In the genomic region with DNA sequence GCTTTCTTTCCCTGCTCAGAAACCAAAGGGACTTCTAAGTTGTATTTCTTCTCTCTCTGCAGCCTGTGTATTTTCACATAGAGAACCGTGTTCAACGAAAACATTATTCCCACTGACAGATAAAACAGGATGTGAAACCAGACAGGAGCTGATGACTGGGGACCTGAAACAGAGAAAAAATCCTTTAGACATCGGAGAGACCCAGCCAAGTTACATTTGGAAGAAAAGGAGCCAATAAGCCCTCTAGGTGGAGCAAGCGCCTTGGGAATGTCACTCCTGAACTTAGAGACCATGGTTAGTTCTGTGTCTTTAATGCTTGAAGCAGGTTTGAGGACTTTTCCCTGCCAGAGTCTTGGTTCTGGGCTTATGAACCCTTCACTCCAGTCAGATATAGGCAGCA, we compare ENCODE assay signal across 8 mouse cellular contexts. TPM values are rescaled to one million over a fixed set of nuclear protein-coding genes. Genes with fewer than 3 reads are reported as not detected.
DNase-seq lines count a peak whose midpoint lies in the region; ATAC-seq and TF ChIP-seq lines count a peak whose summit lies in the region.
"Had no signal": no experiment of that assay in that cellular context is flagged by ENCODE, and none has a peak within 500 bp of the region (broad histone marks: within the 10 kb centered on the region; RNA-seq: fewer than 3 reads in every experiment).

No protein-coding gene starts in this region.

- no peak for DNase-seq in liver, embryonic 11.5 days (ENCODE audit: low spot score)
- no peak for DNase-seq in liver
- peak; percentile 71 for DNase-seq in brain, adult 2 months (ENCODE audit: low read depth, low spot score)
- DNase-seq in lung, postnatal 0 days (ENCODE audit: low spot score) = peak; percentile 64
- DNase-seq in ovary, postnatal 36 days (ENCODE audit: low spot score) = no peak
- DNase-seq in frontal cortex, postnatal 25 days (ENCODE audit: low spot score in 2 of 2) = no peak

- no peak overlapping the region for H3K4me3 ChIP-seq in liver, embryonic 11.5 days (ENCODE audit: low read depth, low read length)
- H3K4me3 ChIP-seq in heart, embryonic 15.5 days = peak overlapping the region; percentile 8; the same call in 1 of the 2 replicates
- no peak overlapping the region for H3K4me3 ChIP-seq in lung, postnatal 0 days (ENCODE audit: low read depth, low read length)
- H3K4me3 ChIP-seq: midbrain, embryonic 12.5 days had no signal

- no peak overlapping the region for H3K9ac ChIP-seq in liver, embryonic 11.5 days (ENCODE audit: low read depth, low read length)
- H3K9ac ChIP-seq in heart, embryonic 15.5 days = no peak overlapping the region
- no peak overlapping the region for H3K9ac ChIP-seq in lung, postnatal 0 days (replicated peaks; ENCODE audit: low read depth)
- H3K9ac ChIP-seq: midbrain, embryonic 12.5 days had no signal

- H3K4me2 ChIP-seq in liver, embryonic 11.5 days = peak overlapping the region; percentile 35
- H3K4me2 ChIP-seq in heart, embryonic 15.5 days = peak overlapping the region; percentile 39
- no peak overlapping the region for H3K4me2 ChIP-seq in lung, postnatal 0 days (replicated peaks; ENCODE audit: low read depth, low read length)
- H3K4me2 ChIP-seq: midbrain, embryonic 12.5 days had no signal

- WGBS in liver, embryonic 11.5 days = 19% methylated on average over 4 of the region's 4 CpGs
- 13% methylated on average over 4 of the region's 4 CpGs for WGBS in heart, embryonic 15.5 days
- 16% methylated on average over 4 of the region's 4 CpGs for WGBS in lung, postnatal 0 days

- no peak for TF ChIP-seq EP300 in lung, postnatal 0 days (IDR thresholded peaks at IDR 0.05)

- peaks cover 6% of the 10 kb centered on the region for H3K4me1 ChIP-seq in liver, embryonic 11.5 days (replicated peaks; ENCODE audit: control insufficient read depth, insufficient read depth, low read length)
- peaks cover 8% of the 10 kb centered on the region; the same call in 1 of the 2 replicates for H3K4me1 ChIP-seq in heart, embryonic 15.5 days (replicated peaks)
- H3K4me1 ChIP-seq in lung, postnatal 0 days (ENCODE audit: insufficient read depth, low read depth, low read length) = no peaks in the 10 kb centered on the region

- no peaks in the 10 kb centered on the region for H3K27me3 ChIP-seq in liver, embryonic 11.5 days (replicated peaks; ENCODE audit: control insufficient read depth, insufficient read depth, low read length)
- H3K27me3 ChIP-seq in heart, embryonic 15.5 days = peaks cover 19% of the 10 kb centered on the region
- H3K27me3 ChIP-seq in lung, postnatal 0 days (replicated peaks; ENCODE audit: insufficient read depth, low read length) = no peaks in the 10 kb centered on the region

- ATAC-seq in liver, embryonic 11.5 days (replicated peaks; ENCODE audit: low FRiP score) = no peak
- ATAC-seq in heart, embryonic 15.5 days (replicated peaks; ENCODE audit: insufficient number of reproducible peaks, insufficient read depth, low FRiP score, low read depth) = no peak
- no peak for ATAC-seq in lung, postnatal 0 days

- TF ChIP-seq CTCF in lung, postnatal 0 days (IDR thresholded peaks at IDR 0.05) = peak; percentile 65

- H3K27ac ChIP-seq in liver, embryonic 11.5 days (ENCODE audit: low read depth, low read length) = no peak overlapping the region
- no peak overlapping the region for H3K27ac ChIP-seq in heart, embryonic 15.5 days
- no peak overlapping the region for H3K27ac ChIP-seq in lung, postnatal 0 days (ENCODE audit: low read length)
- H3K27ac ChIP-seq: midbrain, embryonic 12.5 days had no signal

- no peaks in the 10 kb centered on the region for H3K9me3 ChIP-seq in liver, embryonic 11.5 days (ENCODE audit: control insufficient read depth, low read length)
- no peaks in the 10 kb centered on the region for H3K9me3 ChIP-seq in heart, embryonic 15.5 days (replicated peaks)
- no peaks in the 10 kb centered on the region for H3K9me3 ChIP-seq in lung, postnatal 0 days (ENCODE audit: low read length)
- H3K9me3 ChIP-seq: midbrain, embryonic 12.5 days had no signal

- no peaks in the 10 kb centered on the region for H3K36me3 ChIP-seq in liver, embryonic 11.5 days (ENCODE audit: control insufficient read depth, insufficient read depth, low read length)
- no peaks in the 10 kb centered on the region for H3K36me3 ChIP-seq in heart, embryonic 15.5 days
- H3K36me3 ChIP-seq in lung, postnatal 0 days (ENCODE audit: insufficient read depth, low read length) = no peaks in the 10 kb centered on the region
- H3K36me3 ChIP-seq: midbrain, embryonic 12.5 days had no signal

RNA-seq across cellular contexts. Expression of a gene that starts 9.3 kb away (rescaled TPM):
- 4.1 TPM in 2 replicates for polyA plus RNA-seq in liver, embryonic 11.5 days (2014; fragmentation: Nextera tagmentation; extraction: Ambion mirVana)
- polyA plus RNA-seq in heart, embryonic 15.5 days (2015; fragmentation: Nextera tagmentation; extraction: Ambion mirVana) = 1.1 and 3.2 TPM in 2 replicates
- 4.7 and 5.3 TPM in 2 replicates for polyA plus RNA-seq in lung, postnatal 0 days (2015; fragmentation: Nextera tagmentation; extraction: Ambion mirVana)

RNA-seq across cellular contexts. Expression of a gene that starts 14.9 kb away (rescaled TPM):
- polyA plus RNA-seq in liver, embryonic 11.5 days (2014; fragmentation: Nextera tagmentation; extraction: Ambion mirVana) = 15.1 and 18.9 TPM in 2 replicates
- polyA plus RNA-seq in heart, embryonic 15.5 days (2015; fragmentation: Nextera tagmentation; extraction: Ambion mirVana) = 3.6 and 4.8 TPM in 2 replicates
- polyA plus RNA-seq in lung, postnatal 0 days (2015; fragmentation: Nextera tagmentation; extraction: Ambion mirVana) = 0.48 and 2.9 TPM in 2 replicates

RNA-seq across cellular contexts. Expression of a gene that starts 16.0 kb away (rescaled TPM):
- polyA plus RNA-seq in liver, embryonic 11.5 days (2014; fragmentation: Nextera tagmentation; extraction: Ambion mirVana) = 45.6 and 60.2 TPM in 2 replicates
- polyA plus RNA-seq in heart, embryonic 15.5 days (2015; fragmentation: Nextera tagmentation; extraction: Ambion mirVana) = 26.2 and 31.1 TPM in 2 replicates
- polyA plus RNA-seq in lung, postnatal 0 days (2015; fragmentation: Nextera tagmentation; extraction: Ambion mirVana) = 12.5 and 12.9 TPM in 2 replicates

RNA-seq across cellular contexts. Expression of a gene that starts 21.3 kb away (rescaled TPM):
- polyA plus RNA-seq in liver, embryonic 11.5 days (2014; fragmentation: Nextera tagmentation; extraction: Ambion mirVana) = 3.5 and 5.0 TPM in 2 replicates
- polyA plus RNA-seq in heart, embryonic 15.5 days (2015; fragmentation: Nextera tagmentation; extraction: Ambion mirVana) = 2.9 and 3.9 TPM in 2 replicates
- 9.7 and 9.8 TPM in 2 replicates for polyA plus RNA-seq in lung, postnatal 0 days (2015; fragmentation: Nextera tagmentation; extraction: Ambion mirVana)

RNA-seq across cellular contexts. Expression of a gene that starts 38.0 kb away (rescaled TPM):
- 0.93 and 1.5 TPM in 2 replicates for polyA plus RNA-seq in liver, embryonic 11.5 days (2014; fragmentation: Nextera tagmentation; extraction: Ambion mirVana)
- 0.72 and 1.0 TPM in 2 replicates for polyA plus RNA-seq in heart, embryonic 15.5 days (2015; fragmentation: Nextera tagmentation; extraction: Ambion mirVana)
- polyA plus RNA-seq in lung, postnatal 0 days (2015; fragmentation: Nextera tagmentation; extraction: Ambion mirVana) = 0.77 TPM in 1 of 2 replicates, not detected in the other

Comparison
In these comparisons a context has a peak if more than half of its experiments do, and no peak if none do; other contexts are left out.
1. DNase-seq: peak in brain, adult 2 months (single experiment) and lung, postnatal 0 days (single experiment); none in liver, embryonic 11.5 days (single experiment), liver (single experiment), ovary, postnatal 36 days (single experiment) and frontal cortex, postnatal 25 days (0 of 2).